Mouse (Mus musculus) neural tube, embryonic 10.5 days (tissue): ENCODE results near the gene Arhgap36.

Experiments
- DNase-seq: peaks from one replicate; pipeline ENCODE4 v3.0.0-alpha.2; 2017; ENCODE audit warnings: low spot score; ENCODE audit errors: extremely low spot score

The Arhgap36 gene

GRCm38 (mm10) chrX:49463442-49463970, at the start of gene Arhgap36:
Gene Arhgap36, plus strand, starts transcription at chrX:49463945.
- DNase-seq, result no peak

GRCm38 (mm10) chrX:49457781-49458180, 6.0 kb upstream of the Arhgap36 start:
- DNase-seq, result no peak

DNA sequence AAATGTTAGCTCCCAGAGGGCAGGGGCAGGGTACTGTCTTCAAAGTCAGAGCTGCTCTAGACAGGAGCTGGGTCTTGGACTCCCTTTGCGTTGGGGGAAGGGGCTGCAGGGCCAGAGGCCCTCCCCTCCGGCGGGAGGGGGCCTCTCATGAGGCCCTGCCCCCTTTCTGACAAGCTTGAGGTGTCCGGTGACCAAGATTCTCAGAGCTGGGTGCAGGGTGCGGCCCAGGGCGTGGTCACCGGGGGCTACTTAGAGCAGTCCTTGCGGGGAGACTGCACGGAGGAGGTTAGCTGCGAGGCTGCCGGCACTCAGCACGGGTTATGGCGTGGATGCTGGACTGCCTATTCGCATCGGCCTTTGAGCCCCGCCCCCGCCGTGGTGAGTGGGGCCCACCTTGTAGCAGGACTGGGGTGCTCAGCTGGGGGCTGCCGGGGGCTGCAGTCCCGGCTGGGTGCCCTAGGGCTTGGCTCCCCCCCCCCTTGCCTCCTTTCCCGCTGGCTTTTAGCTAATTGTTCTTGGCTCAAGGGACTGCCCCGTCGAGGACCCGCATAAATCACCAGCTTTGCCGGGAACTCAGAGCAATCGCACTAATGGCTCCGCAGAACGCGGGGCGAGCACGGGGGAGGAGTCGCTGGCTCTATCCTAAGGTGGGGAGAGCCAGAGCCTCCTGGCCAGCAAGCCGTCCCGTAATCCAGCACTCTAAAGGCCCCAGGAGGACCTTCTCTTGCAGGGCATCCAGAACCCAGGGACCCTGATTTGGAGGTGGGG, 6.7 kb downstream of the Arhgap36 start:
- peak; percentile 40 for DNase-seq

DNA sequence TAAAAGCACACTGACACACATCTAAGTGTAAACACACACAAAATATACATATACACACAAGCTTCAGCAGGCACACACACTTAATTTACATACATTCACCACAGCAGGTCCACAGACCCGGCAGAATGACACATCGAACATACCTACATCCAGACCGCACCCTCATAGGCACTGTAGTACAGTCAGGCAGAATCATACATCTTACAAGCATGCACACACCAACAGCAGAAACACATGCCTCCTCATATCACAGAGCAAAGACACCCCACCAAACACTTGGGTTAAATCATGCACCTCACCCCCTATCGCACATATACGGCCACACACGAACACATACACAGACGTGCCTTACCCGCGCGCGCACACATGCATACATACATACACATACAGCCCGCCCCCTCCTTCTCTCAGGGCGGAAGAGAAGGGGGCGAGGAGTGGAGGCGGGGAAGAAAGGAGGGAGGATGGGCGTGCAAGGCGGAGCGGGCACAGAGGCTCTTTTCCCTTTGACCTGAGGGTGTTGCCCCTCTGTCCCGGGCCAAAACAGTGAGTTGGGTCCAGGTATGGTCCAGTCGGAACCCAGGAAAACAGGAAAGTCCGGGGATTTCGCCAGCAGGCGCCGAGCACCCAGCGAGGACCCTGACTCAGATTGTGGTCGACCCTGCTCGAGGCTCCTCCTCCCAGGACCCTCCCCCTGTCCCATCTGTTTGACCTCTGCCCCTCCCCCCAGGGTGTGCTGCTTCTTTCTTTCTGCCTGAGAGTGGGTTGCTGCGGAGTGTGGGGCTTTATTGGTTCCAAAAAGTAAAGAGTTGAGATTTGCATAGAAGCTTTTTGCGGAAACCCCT, 16.4 kb downstream of the Arhgap36 start:
- peak; percentile 60 for DNase-seq

DNA sequence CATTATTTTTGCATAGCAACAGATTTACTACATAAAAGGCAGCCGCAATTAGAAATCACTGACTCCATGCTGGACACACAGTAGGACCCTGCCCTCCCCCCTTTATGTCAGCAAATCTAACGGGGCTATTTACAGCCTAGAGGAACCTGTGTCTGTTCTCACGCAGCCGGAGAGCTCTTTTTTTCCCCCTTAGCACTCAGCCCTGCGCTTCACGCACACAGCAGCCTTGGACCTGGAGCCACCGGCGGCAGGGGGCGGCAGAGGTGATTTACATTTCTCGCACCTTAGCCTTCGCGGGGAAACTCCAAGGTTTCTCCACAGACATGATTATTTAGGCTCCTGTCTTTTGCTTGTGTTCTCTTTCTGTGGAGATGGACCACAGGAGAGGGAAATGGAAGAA, 17.1 kb downstream of the Arhgap36 start:
- no peak for DNase-seq

GRCm38 (mm10) chrX:49489141-49489540, 25.4 kb downstream of the Arhgap36 start:
- no peak for DNase-seq

- peak; percentile 17 for DNase-seq
Measured at GRCm38 (mm10) chrX:49493739-49494449, 30.1 kb downstream of the Arhgap36 start.
